Mouse (Mus musculus): ENCODE measurements around the gene Gm43064. TPM values are rescaled to one million over a fixed set of nuclear protein-coding genes. Genes with fewer than 3 reads are reported as not detected.
"Not testable (repeated sequence)": the region's sequence is repeated elsewhere in the genome, so short reads cannot be mapped to it uniquely, and the experiment has no call there.

Gene Gm43064
- polyA plus RNA-seq, 1 experiment from 2014 or later = 0.17 TPM

- H3K9ac ChIP-seq (ENCODE audit: low read depth, low read length) = peak overlapping the region; percentile 87
- peaks cover 31% of the 10 kb centered on the region for H3K36me3 ChIP-seq (ENCODE audit: control insufficient read depth, insufficient read depth, low read length)
- DNase-seq (ENCODE audit: low spot score) = no peak
- no peaks in the 10 kb centered on the region for H3K9me3 ChIP-seq (ENCODE audit: control insufficient read depth, low read length)
- ATAC-seq (ENCODE audit: low read depth) = peak; percentile 44; the same call in 1 of the 2 replicates
- H3K27me3 ChIP-seq (replicated peaks; ENCODE audit: control insufficient read depth, insufficient read depth, low read length) = no peaks in the 10 kb centered on the region
- H3K4me2 ChIP-seq (ENCODE audit: low read depth, low read length) = peak overlapping the region; percentile 76
- H3K27ac ChIP-seq (replicated peaks; ENCODE audit: low read depth, low read length) = peak overlapping the region; percentile 93
- H3K4me1 ChIP-seq (ENCODE audit: control insufficient read depth, insufficient read depth, low read length) = peaks cover 7% of the 10 kb centered on the region
- H3K4me3 ChIP-seq (ENCODE audit: low read depth, low read length) = peak overlapping the region; percentile 85
- WGBS = under 1% methylated on average over 14 of the region's 14 CpGs
These were observed 402 bp downstream of the Gm43064 start for GRCm38 (mm10) chr3:103809799-103810150.

- Histone ChIP-seq H3K4me2 (ENCODE audit: low read depth, low read length) (no peak overlapping the region), H3K4me3 (ENCODE audit: low read depth, low read length) (no peak overlapping the region), H3K9ac (ENCODE audit: low read depth, low read length) (no peak overlapping the region), H3K36me3 (ENCODE audit: control insufficient read depth, insufficient read depth, low read length) (peaks cover 35% of the 10 kb centered on the region), H3K9me3 (ENCODE audit: control insufficient read depth, low read length) (no peaks in the 10 kb centered on the region), H3K4me1 (ENCODE audit: control insufficient read depth, insufficient read depth, low read length) (peaks cover 7% of the 10 kb centered on the region), H3K27me3 (replicated peaks; ENCODE audit: control insufficient read depth, insufficient read depth, low read length) (no peaks in the 10 kb centered on the region), H3K27ac (replicated peaks; ENCODE audit: low read depth, low read length) (no peak overlapping the region)
- 93% methylated on average over 6 of the region's 6 CpGs for WGBS
- DNase-seq (ENCODE audit: low spot score) (no peak), ATAC-seq (ENCODE audit: low read depth) (no peak)
These were observed 1.6 kb downstream of the Gm43064 start for GRCm38 (mm10) chr3:103810967-103811366.

GRCm38 (mm10) chr3:103827548-103827947, 18.2 kb downstream of the Gm43064 start:
- H3K4me2 ChIP-seq (ENCODE audit: low read depth, low read length) = no peak overlapping the region
- H3K27ac ChIP-seq (replicated peaks; ENCODE audit: low read depth, low read length) = no peak overlapping the region
- no peak for DNase-seq (ENCODE audit: low spot score)
- no peaks in the 10 kb centered on the region for H3K27me3 ChIP-seq (replicated peaks; ENCODE audit: control insufficient read depth, insufficient read depth, low read length)
- ATAC-seq (ENCODE audit: low read depth) = no peak
- H3K9ac ChIP-seq (ENCODE audit: low read depth, low read length) = no peak overlapping the region
- no peak overlapping the region for H3K4me3 ChIP-seq (ENCODE audit: low read depth, low read length)
- no peaks in the 10 kb centered on the region for H3K9me3 ChIP-seq (ENCODE audit: control insufficient read depth, low read length)
- H3K4me1 ChIP-seq (ENCODE audit: control insufficient read depth, insufficient read depth, low read length) = no peaks in the 10 kb centered on the region
- peaks cover 6% of the 10 kb centered on the region; the same call in 1 of the 2 replicates for H3K36me3 ChIP-seq (ENCODE audit: control insufficient read depth, insufficient read depth, low read length)

- H3K36me3 ChIP-seq (ENCODE audit: control insufficient read depth, insufficient read depth, low read length) = no peaks in the 10 kb centered on the region
- H3K9ac ChIP-seq (ENCODE audit: low read depth, low read length) = no peak overlapping the region
- H3K4me1 ChIP-seq (ENCODE audit: control insufficient read depth, insufficient read depth, low read length) = no peaks in the 10 kb centered on the region
- H3K4me3 ChIP-seq (ENCODE audit: low read depth, low read length) = no peak overlapping the region
- ATAC-seq (ENCODE audit: low read depth) (no peak), DNase-seq (ENCODE audit: low spot score) (no peak)
- 88% methylated on average over 3 of the region's 3 CpGs for WGBS
- H3K4me2 ChIP-seq (ENCODE audit: low read depth, low read length) = no peak overlapping the region
- no peaks in the 10 kb centered on the region for H3K9me3 ChIP-seq (ENCODE audit: control insufficient read depth, low read length)
- H3K27me3 ChIP-seq (replicated peaks; ENCODE audit: control insufficient read depth, insufficient read depth, low read length) = no peaks in the 10 kb centered on the region
- H3K27ac ChIP-seq (replicated peaks; ENCODE audit: low read depth, low read length) = no peak overlapping the region
These were observed 19.7 kb downstream of the Gm43064 start for GRCm38 (mm10) chr3:103829036-103829435.

- H3K9me3 ChIP-seq (ENCODE audit: control insufficient read depth, low read length); ATAC-seq (ENCODE audit: low read depth); H3K36me3 ChIP-seq (ENCODE audit: control insufficient read depth, insufficient read depth, low read length); H3K4me1 ChIP-seq (ENCODE audit: control insufficient read depth, insufficient read depth, low read length); H3K27ac ChIP-seq (replicated peaks; ENCODE audit: low read depth, low read length); H3K4me2 ChIP-seq (ENCODE audit: low read depth, low read length); H3K4me3 ChIP-seq (ENCODE audit: low read depth, low read length); H3K9ac ChIP-seq (ENCODE audit: low read depth, low read length); H3K27me3 ChIP-seq (replicated peaks; ENCODE audit: control insufficient read depth, insufficient read depth, low read length); DNase-seq (ENCODE audit: low spot score): not testable (repeated sequence)
- WGBS = 32% methylated on average over 1 of the region's 1 CpGs
These were observed 21.3 kb downstream of the Gm43064 start for GRCm38 (mm10) chr3:103830681-103831080.

GRCm38 (mm10) chr3:103831146-103831545, 21.8 kb downstream of the Gm43064 start:
- Histone ChIP-seq H3K9ac (ENCODE audit: low read depth, low read length) (no peak overlapping the region), H3K27ac (replicated peaks; ENCODE audit: low read depth, low read length) (no peak overlapping the region), H3K9me3 (ENCODE audit: control insufficient read depth, low read length) (no peaks in the 10 kb centered on the region), H3K27me3 (replicated peaks; ENCODE audit: control insufficient read depth, insufficient read depth, low read length) (no peaks in the 10 kb centered on the region), H3K4me2 (ENCODE audit: low read depth, low read length) (no peak overlapping the region), H3K4me3 (ENCODE audit: low read depth, low read length) (no peak overlapping the region), H3K4me1 (ENCODE audit: control insufficient read depth, insufficient read depth, low read length) (no peaks in the 10 kb centered on the region), H3K36me3 (ENCODE audit: control insufficient read depth, insufficient read depth, low read length) (no peaks in the 10 kb centered on the region)
- WGBS = 69% methylated on average over 7 of the region's 7 CpGs
- no peak for ATAC-seq (ENCODE audit: low read depth)
- DNase-seq (ENCODE audit: low spot score) = no peak

- no peaks in the 10 kb centered on the region for H3K36me3 ChIP-seq (ENCODE audit: control insufficient read depth, insufficient read depth, low read length)
- DNase-seq (ENCODE audit: low spot score) = no peak
- no peak within 1 kb of the TSS for H3K4me2 ChIP-seq (ENCODE audit: low read depth, low read length)
- H3K4me3 ChIP-seq (ENCODE audit: low read depth, low read length) = no peak within 1 kb of the TSS
- H3K27me3 ChIP-seq (replicated peaks; ENCODE audit: control insufficient read depth, insufficient read depth, low read length) = no peaks in the 10 kb centered on the region
- no peak within 1 kb of the TSS for H3K9ac ChIP-seq (ENCODE audit: low read depth, low read length)
- ATAC-seq (ENCODE audit: low read depth) = no peak
- no peaks in the 10 kb centered on the region for H3K4me1 ChIP-seq (ENCODE audit: control insufficient read depth, insufficient read depth, low read length)
- no peaks in the 10 kb centered on the region for H3K9me3 ChIP-seq (ENCODE audit: control insufficient read depth, low read length)
- no peak within 1 kb of the TSS for H3K27ac ChIP-seq (replicated peaks; ENCODE audit: low read depth, low read length)
These were observed 23.1 kb downstream of the Gm43064 start, which contains the start of gene Bcl2l15 for GRCm38 (mm10) chr3:103832426-103832825. Gene Bcl2l15 (plus strand): TSS chr3:103832601.

- 84% methylated on average over 2 of the region's 2 CpGs for WGBS
- Histone ChIP-seq H3K4me3 (ENCODE audit: low read depth, low read length) (no peak overlapping the region), H3K36me3 (ENCODE audit: control insufficient read depth, insufficient read depth, low read length) (no peaks in the 10 kb centered on the region), H3K4me1 (ENCODE audit: control insufficient read depth, insufficient read depth, low read length) (no peaks in the 10 kb centered on the region), H3K27me3 (replicated peaks; ENCODE audit: control insufficient read depth, insufficient read depth, low read length) (no peaks in the 10 kb centered on the region), H3K27ac (replicated peaks; ENCODE audit: low read depth, low read length) (no peak overlapping the region), H3K9me3 (ENCODE audit: control insufficient read depth, low read length) (no peaks in the 10 kb centered on the region), H3K4me2 (ENCODE audit: low read depth, low read length) (no peak overlapping the region), H3K9ac (ENCODE audit: low read depth, low read length) (no peak overlapping the region)
- ATAC-seq (ENCODE audit: low read depth) (no peak), DNase-seq (ENCODE audit: low spot score) (no peak)
These were observed 24.6 kb downstream of the Gm43064 start for GRCm38 (mm10) chr3:103834001-103834400.

GRCm38 (mm10) chr3:103835272-103835950, 26.0 kb downstream of the Gm43064 start:
- no peak overlapping the region for H3K9ac ChIP-seq (ENCODE audit: low read depth, low read length)
- H3K4me1 ChIP-seq (ENCODE audit: control insufficient read depth, insufficient read depth, low read length) = no peaks in the 10 kb centered on the region
- ATAC-seq (ENCODE audit: low read depth) (no peak), DNase-seq (ENCODE audit: low spot score) (no peak)
- 54% methylated on average over 6 of the region's 6 CpGs for WGBS
- H3K36me3 ChIP-seq (ENCODE audit: control insufficient read depth, insufficient read depth, low read length) = no peaks in the 10 kb centered on the region
- H3K27me3 ChIP-seq (replicated peaks; ENCODE audit: control insufficient read depth, insufficient read depth, low read length) = no peaks in the 10 kb centered on the region
- H3K4me3 ChIP-seq (ENCODE audit: low read depth, low read length) = no peak overlapping the region
- H3K9me3 ChIP-seq (ENCODE audit: control insufficient read depth, low read length) = no peaks in the 10 kb centered on the region
- H3K27ac ChIP-seq (replicated peaks; ENCODE audit: low read depth, low read length) = no peak overlapping the region
- H3K4me2 ChIP-seq (ENCODE audit: low read depth, low read length) = no peak overlapping the region

All from embryonic facial prominence, embryonic 14.5 days (tissue).